Mouse (Mus musculus) erythroid progenitor cell, adult 5-6 weeks (primary cell): ENCODE results near the gene Spic. TPM values are rescaled to one million over a fixed set of nuclear protein-coding genes. Genes with fewer than 3 reads are reported as not detected.
"Not testable (repeated sequence)": the region's sequence is repeated elsewhere in the genome, so short reads cannot be mapped to it uniquely, and the experiment has no call there.

Experiments
- ATAC-seq: replicated peaks from 2 replicates; pipeline ENCODE4 v1.8.0; 2016; ENCODE audit warnings: moderate number of reproducible peaks, mild to moderate bottlenecking, moderate TSS enrichment, inconsistent platforms; ENCODE audit not compliant: poor library complexity, low FRiP score, severe bottlenecking
- total RNA-seq, 2 experiments: library from RNA; stranded (forward) in 1 of 2; stranded (reverse) in 1 of 2; fragments of 150-400 nt in 1 of 2; fragments of 186-747, 209-891 nt in 1 of 2; gene quantifications; 2 replicates each; pipeline versions ENCODE4 v1.2.3 to v1.2.4; 2015 to 2017; ENCODE audit warnings: low replicate concordance in 2 of 2

Spic gene
- total RNA-seq, 2 experiments from 2014 or later = 8.8 to 17.9 TPM

DNA sequence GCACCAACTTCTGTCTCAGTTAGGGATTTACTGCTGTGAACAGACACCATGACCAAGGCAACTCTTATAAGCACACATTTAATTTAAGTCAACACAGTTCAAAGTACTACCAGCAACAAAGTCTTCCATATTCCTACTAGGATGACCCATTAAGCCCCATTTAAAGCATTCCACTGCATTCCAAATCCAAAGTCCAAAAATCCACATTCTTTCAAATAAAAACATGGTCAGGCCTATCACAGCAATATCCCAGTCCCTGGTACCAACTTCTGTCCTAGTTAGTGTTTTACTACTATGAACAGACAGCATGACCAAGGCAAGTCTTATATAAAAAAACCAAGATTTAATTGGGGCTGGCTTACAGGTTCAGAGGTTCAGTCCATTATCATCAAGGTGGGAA is 21.0 kb downstream of the Spic start:
- not testable (repeated sequence) for ATAC-seq

DNA sequence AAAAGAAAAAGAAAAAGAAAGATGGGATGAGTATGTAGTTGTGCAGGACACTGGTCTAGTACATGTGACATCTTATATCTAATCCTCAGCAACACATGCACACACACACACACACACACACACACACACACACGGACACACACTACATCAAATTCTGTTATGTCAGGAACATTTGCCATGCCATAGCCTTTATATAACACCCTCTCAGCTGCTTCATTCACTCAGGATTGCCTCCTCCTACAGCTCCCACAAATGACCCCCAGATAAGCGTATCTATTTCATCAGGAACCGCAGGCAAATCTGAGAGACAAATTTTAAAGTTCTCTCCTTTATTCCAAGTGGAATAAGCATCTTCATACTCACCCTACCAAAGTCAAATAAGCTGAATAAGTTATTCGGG is 25.9 kb downstream of the Spic start:
- ATAC-seq = no peak

DNA sequence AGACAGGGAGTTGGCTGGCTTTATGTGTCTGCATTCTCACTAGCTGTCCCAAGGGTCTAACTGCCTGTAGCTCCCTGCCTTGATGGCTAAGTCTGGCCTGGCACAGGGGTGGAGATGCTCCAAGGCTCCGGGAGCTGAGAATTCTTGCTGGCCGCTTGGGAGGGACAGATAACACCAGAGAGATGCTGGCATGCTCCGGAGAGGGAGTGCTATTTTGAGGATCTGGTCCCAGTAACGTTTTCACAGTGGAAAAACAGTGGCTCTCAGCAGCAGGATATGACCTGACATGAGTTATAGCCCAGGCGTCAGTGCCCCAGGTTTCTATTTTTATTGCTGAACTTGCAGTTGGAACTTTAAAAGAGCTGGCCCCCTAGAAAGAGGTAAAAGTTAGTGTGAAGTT is 39.4 kb downstream of the Spic start:
- ATAC-seq = no peak

DNA sequence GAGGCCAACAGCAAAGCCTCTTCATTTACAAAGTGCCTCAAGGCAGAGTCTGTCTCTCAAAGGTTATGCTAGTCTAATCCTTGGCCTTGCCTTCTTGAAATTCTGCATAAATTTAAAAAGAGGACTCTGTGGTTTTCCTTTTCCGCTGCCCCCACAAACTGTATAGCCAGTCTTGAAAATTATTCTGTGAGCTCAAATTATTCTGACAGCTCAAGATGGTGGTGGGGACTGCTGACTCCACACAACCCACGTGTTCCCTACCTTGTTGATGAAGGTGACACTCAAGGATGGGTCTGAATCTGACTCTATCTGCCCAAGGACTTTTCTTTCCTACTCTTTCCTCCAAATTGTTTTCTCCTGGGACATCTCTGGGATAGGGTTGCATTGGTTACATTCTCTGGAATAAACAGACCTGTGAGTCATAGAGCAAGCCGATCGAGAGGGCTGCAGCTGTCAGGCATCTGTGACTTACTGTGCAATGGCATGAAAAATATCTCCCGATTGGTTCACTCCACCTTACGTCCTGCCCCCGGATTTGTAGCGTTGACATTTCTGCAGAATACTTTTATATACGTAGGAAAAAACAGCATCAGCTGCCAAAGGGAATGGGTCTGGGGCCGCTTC is 53.4 kb downstream of the Spic start:
- no peak for ATAC-seq

DNA sequence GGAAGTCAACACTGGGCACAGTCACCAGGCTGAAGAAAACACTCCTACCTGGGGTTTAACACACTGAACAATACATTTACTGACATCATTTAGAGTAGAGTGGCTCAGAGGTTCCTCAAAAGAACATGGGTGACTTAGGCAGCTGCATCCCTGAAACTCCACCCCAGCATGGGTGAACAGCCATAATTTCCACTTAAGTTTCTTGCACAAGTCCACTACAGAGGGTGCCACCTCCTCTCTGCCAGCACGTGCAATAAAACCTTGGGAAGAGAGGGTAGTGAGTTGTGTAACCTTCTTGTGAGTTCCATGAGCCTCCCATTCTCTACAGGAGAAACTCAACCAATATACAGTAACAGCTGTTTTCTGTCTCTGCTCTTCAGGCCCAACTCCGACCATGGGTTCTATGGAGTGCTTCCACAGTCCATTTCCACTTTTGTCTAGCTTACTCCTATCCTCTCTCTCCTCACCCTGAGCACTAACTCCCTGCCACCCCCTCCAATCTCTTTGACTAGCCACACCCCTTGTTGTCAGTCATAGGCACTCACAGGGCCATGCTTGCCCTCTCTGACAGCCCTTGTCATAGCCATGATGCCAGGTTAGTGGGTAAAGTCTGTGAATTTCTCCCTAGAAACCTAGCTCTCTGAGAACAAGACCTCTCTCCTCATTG is 54.0 kb downstream of the Spic start:
- ATAC-seq = no peak

DNA sequence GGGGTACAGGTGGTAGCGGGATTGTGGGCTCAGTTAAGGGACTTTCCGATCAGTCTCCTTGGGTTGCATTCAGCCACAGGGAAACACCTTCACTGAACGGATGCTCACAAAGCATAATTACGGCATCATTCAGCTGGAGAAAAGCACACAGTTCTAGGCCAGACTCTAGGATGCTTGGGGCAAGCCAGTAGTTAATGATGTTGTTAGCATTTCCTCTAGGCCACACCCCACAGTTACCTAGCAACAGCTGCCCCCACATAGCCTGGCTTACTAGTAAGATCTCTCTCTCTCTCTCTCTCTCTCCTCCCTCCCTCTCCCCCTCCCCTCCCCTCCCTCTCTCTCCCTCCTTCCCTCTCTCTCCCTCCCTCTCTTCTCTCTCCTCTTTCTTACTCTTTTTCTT is 57.8 kb downstream of the Spic start:
- ATAC-seq = no peak

DNA sequence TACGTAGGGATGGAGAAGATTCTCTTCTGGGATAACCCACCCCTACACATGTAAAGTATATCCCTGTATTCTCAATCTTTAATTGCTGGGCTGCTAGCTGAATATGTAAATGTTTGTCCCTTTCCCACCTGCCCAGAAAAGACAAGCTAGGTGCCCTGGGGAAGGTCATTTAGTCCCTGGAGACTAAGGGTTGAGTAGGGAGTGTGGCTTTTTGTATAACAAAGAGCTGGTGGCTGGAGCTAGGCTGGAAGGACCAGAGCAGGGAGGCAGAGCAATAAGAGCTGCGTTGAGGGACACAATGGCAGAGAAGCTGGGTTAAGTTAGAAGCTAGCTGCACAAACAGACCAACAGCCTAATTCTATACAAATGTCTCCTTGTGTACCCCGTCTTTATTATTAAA is 58.6 kb downstream of the Spic start:
- ATAC-seq = no peak

Other genes starting within 250 kb of the Spic start
- gene Sycp3, start 225.4 kb downstream of the Spic start, total RNA-seq (2015; ENCODE audit: low replicate concordance) = not detected in 2 replicates
- gene Sycp3, start 225.4 kb downstream of the Spic start, total RNA-seq (2017; ENCODE audit: low replicate concordance) = not detected in 2 replicates
- 10.8 and 20.5 TPM in 2 replicates for gene Chpt1, start 180.9 kb downstream of the Spic start, total RNA-seq (2015; ENCODE audit: low replicate concordance)
- gene Chpt1, start 180.9 kb downstream of the Spic start, total RNA-seq (2017; ENCODE audit: low replicate concordance) = 1.7 and 3.9 TPM in 2 replicates
- gene Mybpc1, start 79.9 kb downstream of the Spic start, total RNA-seq (2015; ENCODE audit: low replicate concordance) = not detected in 2 replicates
- gene Mybpc1, start 79.9 kb downstream of the Spic start, total RNA-seq (2017; ENCODE audit: low replicate concordance) = not detected in 2 replicates
- gene Arl1, start 45.8 kb upstream of the Spic start, total RNA-seq (2015; ENCODE audit: low replicate concordance) = 19.3 and 24.9 TPM in 2 replicates
- 11.6 and 16.9 TPM in 2 replicates for gene Arl1, start 45.8 kb upstream of the Spic start, total RNA-seq (2017; ENCODE audit: low replicate concordance)
- 11.9 and 15.1 TPM in 2 replicates for gene Utp20, start 141.8 kb upstream of the Spic start, total RNA-seq (2015; ENCODE audit: low replicate concordance)
- 0.76 and 6.3 TPM in 2 replicates for gene Utp20, start 141.8 kb upstream of the Spic start, total RNA-seq (2017; ENCODE audit: low replicate concordance)
- gene Slc5a8, start 201.0 kb upstream of the Spic start, total RNA-seq (2015; ENCODE audit: low replicate concordance) = not detected in 2 replicates
- not detected in 2 replicates for gene Slc5a8, start 201.0 kb upstream of the Spic start, total RNA-seq (2017; ENCODE audit: low replicate concordance)